Mouse (Mus musculus) embryonic fibroblast, embryonic 13.5 days (primary cell): ENCODE data around the gene Erbb4.
"Not testable (repeated sequence)": the region's sequence is repeated elsewhere in the genome, so short reads cannot be mapped to it uniquely, and the experiment has no call there.

ENCODE experiments used
- CTCF ChIP-seq: IDR thresholded peaks from 2 replicates; pipeline ENCODE4 v1.5.1; 2011; ENCODE audit warnings: mild to moderate bottlenecking, control low read depth, low read length, moderate library complexity, borderline replicate concordance; ENCODE audit not compliant: insufficient read depth
- POLR2A ChIP-seq: IDR thresholded peaks from 2 replicates; pipeline ENCODE4 v1.6.1; 2011; ENCODE audit warnings: low read depth, mild to moderate bottlenecking, control low read depth, low read length, moderate library complexity

GRCm38 (mm10) chr1:68766095-68766494, 341.8 kb downstream of the Erbb4 start:
- TF ChIP-seq CTCF, POLR2A: not testable (repeated sequence)
